23 mouse cellular contexts compared by ENCODE assay signal in the genomic region with DNA sequence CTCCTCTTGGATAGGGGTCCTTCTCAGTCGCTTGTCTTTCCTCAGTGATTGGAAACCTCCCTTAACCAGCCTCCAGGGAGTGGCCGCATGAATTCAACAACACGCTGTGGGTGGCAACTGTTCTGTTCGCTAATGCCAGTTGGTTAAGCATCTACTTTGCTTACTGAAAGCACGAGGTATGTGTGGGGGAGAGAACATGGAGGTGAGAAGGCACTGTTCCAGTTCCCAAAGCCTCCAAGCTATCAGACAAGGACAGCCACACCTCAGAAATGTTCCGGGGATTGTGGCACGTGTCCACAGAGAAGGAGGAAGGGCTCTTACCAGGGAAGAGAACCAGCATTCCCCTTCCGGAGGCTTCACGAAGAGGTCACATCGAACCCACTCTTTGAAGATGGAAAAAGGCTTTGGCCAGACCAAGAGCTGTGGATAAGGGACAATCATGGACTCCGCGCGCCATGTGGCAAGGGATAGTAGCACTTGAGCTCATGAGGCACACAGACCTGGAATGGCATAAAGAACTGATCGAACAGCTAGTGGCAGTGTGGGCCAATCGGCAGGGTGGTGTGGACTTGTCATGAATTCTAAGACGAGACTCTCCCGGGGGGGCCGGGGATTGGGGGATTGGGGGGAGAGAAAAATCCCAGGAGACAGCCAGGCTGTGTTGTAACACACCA. TPM values are rescaled to one million over a fixed set of nuclear protein-coding genes. Genes with fewer than 3 reads are reported as not detected.
DNase-seq lines count a peak whose midpoint lies in the region; TF ChIP-seq lines count a peak whose summit lies in the region.
"Had no signal": no experiment of that assay in that cellular context is flagged by ENCODE, and none has a peak within 500 bp of the region (broad histone marks: within the 10 kb centered on the region; RNA-seq: fewer than 3 reads in every experiment).

No protein-coding gene starts in this region.

- DNase-seq in lung, postnatal 25 days (ENCODE audit: low spot score) = peak; percentile 24
- no peak for DNase-seq in lung, postnatal 4 days
- peak; percentile 21 for DNase-seq in CD4-positive helper T cell, adult 2 months (ENCODE audit: low read depth, low spot score)
- DNase-seq in CH12.LX (ENCODE audit: extremely low read depth) = peak; percentile 72
- peak; percentile 79 for DNase-seq in gonadal fat pad, adult 2 months (ENCODE audit: low read depth)
- DNase-seq in B cell, adult 2 months = no peak
- no peak for DNase-seq in kidney, adult 2 months
- DNase-seq: cerebellum, postnatal 36 days; kidney, postnatal 4 days; liver, postnatal 0 days; right cerebral cortex, postnatal 14 days had no signal

- TF ChIP-seq CTCF in CH12.LX (conservative IDR thresholded peaks at IDR 0.05 in 1 of 2, IDR thresholded peaks at IDR 0.05 in 1 of 2; ENCODE audit: low read depth in 2 of 2, low read length in 2 of 2) = no peak
- no peak for TF ChIP-seq CTCF in kidney, adult 2 months (conservative IDR thresholded peaks at IDR 0.05; ENCODE audit: insufficient read depth, insufficient read length, low read depth, low read length)

- H3K79me2 ChIP-seq in CH12.LX (replicated peaks; ENCODE audit: control insufficient read depth, extremely low read depth, insufficient read depth, poor library complexity, severe bottlenecking) = peaks cover 6% of the 10 kb centered on the region; the same call in 1 of the 2 replicates

- H3K27ac ChIP-seq in CH12.LX (ENCODE audit: insufficient read depth, low read depth) = peak overlapping the region; percentile 89
- no peak overlapping the region for H3K27ac ChIP-seq in kidney, adult 2 months (ENCODE audit: insufficient read depth, low read depth, low read length)
- H3K27ac ChIP-seq: heart, embryonic 13.5 days; hindbrain, embryonic 10.5 days; limb, embryonic 15.5 days; neural tube, embryonic 13.5 days had no signal

- H3K9me3 ChIP-seq in CH12.LX (replicated peaks; ENCODE audit: low read length) = peaks cover 3% of the 10 kb centered on the region
- H3K9me3 ChIP-seq: heart, embryonic 13.5 days; hindbrain, embryonic 10.5 days; limb, embryonic 15.5 days; neural tube, embryonic 13.5 days had no signal

- H3K36me3 ChIP-seq in CH12.LX (replicated peaks in 1 of 2; ENCODE audit: control insufficient read depth in 1 of 2, insufficient read depth in 1 of 2, low read length in 1 of 2) = peaks cover 0 to 1% of the 10 kb centered on the region in 2 experiments
- no peaks in the 10 kb centered on the region for H3K36me3 ChIP-seq in kidney, adult 2 months (ENCODE audit: control insufficient read depth, insufficient read depth, low read length)
- H3K36me3 ChIP-seq: heart, embryonic 13.5 days; hindbrain, embryonic 10.5 days; limb, embryonic 15.5 days; neural tube, embryonic 13.5 days had no signal

- in situ Hi-C loops in CH12.LX (cut with MboI; ENCODE audit: low pct_ligation_motif_present, low pct_unique_long_range_greater_than_20kb, low sequenced_read_pairs) = no loop called here

- H3K4me2 ChIP-seq in CH12.LX (ENCODE audit: insufficient read depth, low read depth, poor library complexity, severe bottlenecking) = peak overlapping the region; percentile 75
- H3K4me2 ChIP-seq: heart, embryonic 13.5 days; limb, embryonic 15.5 days; neural tube, embryonic 13.5 days had no signal

- dilution Hi-C loops in CH12.LX (cut with MboI; ENCODE audit: extremely low pct_ligation_motif_present, extremely low pct_unique_long_range_greater_than_20kb, low sequenced_read_pairs) = no loop called here

- WGBS in kidney, adult 2 months = 85% methylated on average over 18 of the region's 18 CpGs

- peak; percentile 27; the same call in 1 of the 2 replicates for TF ChIP-seq POLR2A in CH12.LX (IDR thresholded peaks at IDR 0.05; ENCODE audit: low read depth, low read length)
- TF ChIP-seq POLR2A in kidney, adult 2 months (IDR thresholded peaks at IDR 0.05; ENCODE audit: low read depth, low read length) = no peak

- 0 out of 2 replicates have a peak overlapping the region, but pooled peaks have one; percentile 3 for H3K9ac ChIP-seq in CH12.LX (ENCODE audit: insufficient read depth, low read depth)
- H3K9ac ChIP-seq: heart, embryonic 13.5 days; limb, embryonic 15.5 days; liver, postnatal 0 days; neural tube, embryonic 13.5 days had no signal

- H3K27me3 ChIP-seq in CH12.LX (replicated peaks) = no peaks in the 10 kb centered on the region
- H3K27me3 ChIP-seq in kidney, adult 2 months (replicated peaks; ENCODE audit: control insufficient read depth, insufficient read depth, low read length) = no peaks in the 10 kb centered on the region
- H3K27me3 ChIP-seq: heart, embryonic 13.5 days; limb, embryonic 15.5 days; neural tube, embryonic 13.5 days had no signal

- H3K4me3 ChIP-seq in CH12.LX (replicated peaks in 1 of 3; ENCODE audit: low read depth in 2 of 3, low read length in 2 of 3, poor library complexity in 1 of 3) = peak overlapping the region in 1 of 3 experiments; percentile 40
- no peak overlapping the region for H3K4me3 ChIP-seq in kidney, adult 2 months (ENCODE audit: insufficient read depth, low read depth, low read length)
- H3K4me3 ChIP-seq: heart, embryonic 13.5 days; hindbrain, embryonic 10.5 days; limb, embryonic 15.5 days; megakaryocyte, embryonic 14.5 days; neural tube, embryonic 13.5 days had no signal

- TF ChIP-seq RAD21 in CH12.LX (IDR thresholded peaks at IDR 0.05; ENCODE audit: low read depth, low read length) = no peak

- no peak for TF ChIP-seq EP300 in CH12.LX (IDR thresholded peaks at IDR 0.05; ENCODE audit: low read length)

- peaks cover 5 to 37% of the 10 kb centered on the region in 2 experiments for H3K4me1 ChIP-seq in CH12.LX (ENCODE audit: control insufficient read depth in 1 of 2, insufficient read depth in 2 of 2)
- H3K4me1 ChIP-seq in kidney, adult 2 months (ENCODE audit: control insufficient read depth, insufficient read depth, low read length) = peaks cover 4% of the 10 kb centered on the region; the same call in 1 of the 2 replicates

TF ChIP-seq in CH12.LX, 34 proteins besides CTCF, POLR2A, EP300 and RAD21:
- TF ChIP-seq HCFC1 (IDR thresholded peaks at IDR 0.05; ENCODE audit: low read depth, low read length) (no peak), BHLHE40 (IDR thresholded peaks at IDR 0.05; ENCODE audit: low read depth, low read length) (peak; percentile 78), ZMIZ1 (IDR thresholded peaks at IDR 0.05; ENCODE audit: low read depth, low read length) (no peak), MYC (IDR thresholded peaks at IDR 0.05; ENCODE audit: low read depth, low read length) (peak; percentile 76; the same call in 1 of the 2 replicates), NELFE (IDR thresholded peaks at IDR 0.05; ENCODE audit: low read depth, low read length) (0 out of 2 replicates have a peak, but pooled peaks have one; percentile 28), MXI1 (IDR thresholded peaks at IDR 0.05; ENCODE audit: low read depth, low read length) (peak; percentile 59; the same call in 1 of the 2 replicates), MAX (IDR thresholded peaks at IDR 0.05; ENCODE audit: low read length) (peak; percentile 91)

RNA-seq across cellular contexts. Expression of gene Fkbp5, which starts 29.6 kb away (rescaled TPM):
- 14.4 and 17.5 TPM in 2 replicates for total RNA-seq in CH12.LX (2012; rRNA removed)
- total RNA-seq in CH12.LX (2014; rRNA removed) = 21.5 and 22.6 TPM in 2 replicates
- polyA plus RNA-seq in CH12.LX (2012; ENCODE audit: insufficient read length, low read depth) = 31.4 and 35.3 TPM in 2 replicates
- 133 and 182 TPM in 2 replicates for polyA plus RNA-seq in gonadal fat pad, adult 2 months (2012; rRNA removed)
- 13.4 and 14.3 TPM in 2 replicates for polyA plus RNA-seq in kidney, adult 2 months (2012; rRNA removed)

RNA-seq across cellular contexts. Expression of gene Armc12, which starts 42.9 kb away (rescaled TPM):
- total RNA-seq in CH12.LX (2012; rRNA removed) = not detected in 2 replicates
- not detected in 2 replicates for total RNA-seq in CH12.LX (2014; rRNA removed)
- not detected in 2 replicates for polyA plus RNA-seq in CH12.LX (2012; ENCODE audit: insufficient read length, low read depth)
- 2.2 and 2.4 TPM in 2 replicates for polyA plus RNA-seq in gonadal fat pad, adult 2 months (2012; rRNA removed)
- polyA plus RNA-seq in kidney, adult 2 months (2012; rRNA removed) = 0.20 TPM in 1 of 2 replicates, not detected in the other
- total RNA-seq: gastrocnemius, adult 18-20 months; granulocyte monocyte progenitor cell, adult 5-6 weeks; layer of hippocampus, postnatal 25 days; left cerebral cortex, postnatal 14 days had no signal
- polyA plus RNA-seq: forebrain, embryonic 16.5 days; heart, embryonic 13.5 days; hindbrain, embryonic 10.5 days; kidney, embryonic 14.5 days; limb, embryonic 15.5 days; liver, postnatal 0 days; midbrain, embryonic 16.5 days; neural tube, embryonic 13.5 days had no signal

Comparison
In these comparisons a context has a peak if more than half of its experiments do, and no peak if none do; other contexts are left out.
1. DNase-seq: peak in lung, postnatal 25 days (single experiment), CD4-positive helper T cell, adult 2 months (single experiment), CH12.LX (single experiment) and gonadal fat pad, adult 2 months (single experiment); none in lung, postnatal 4 days (0 of 2), B cell, adult 2 months (0 of 2) and kidney, adult 2 months (single experiment).